Mouse (Mus musculus) heart, postnatal 36 days (tissue): ENCODE data around the gene Gm4133. TPM values are rescaled to one million over a fixed set of nuclear protein-coding genes. Genes with fewer than 3 reads are reported as not detected.
"Not testable (repeated sequence)": the region's sequence is repeated elsewhere in the genome, so short reads cannot be mapped to it uniquely, and the experiment has no call there.

Experiments used
- DNase-seq, 2 experiments: peaks; one replicate each; pipeline ENCODE4 v3.0.0; 2021 to 2022
- intact Hi-C: fragments of 180-260 bp; cut with DNase I; formaldehyde crosslinking; loops from one replicate; pipeline ENCODE4 v1.15.1; 2025
- total RNA-seq, 2 experiments: library from RNA; stranded (reverse); gene quantifications; 2 replicates each; pipeline ENCODE4 v1.2.3; 2021

Gene Gm4133
- total RNA-seq: not detected

- intact Hi-C loops, DNase-seq: not testable (repeated sequence)
Measured at GRCm38 (mm10) chr7:20333965-20334364, at the start of gene Gm4133. Gene Gm4133 (minus strand): TSS chr7:20334065.

- intact Hi-C loops, DNase-seq: not testable (repeated sequence)
Measured at GRCm38 (mm10) chr7:20375310-20375709, 41.4 kb upstream of the Gm4133 start, which contains the start of gene Gm5728. Gene Gm5728 (minus strand): TSS chr7:20375410.

Other genes starting within 250 kb of the Gm4133 start
- gene Vmn1r91, start 234.4 kb downstream of the Gm4133 start, total RNA-seq: not detected
- gene Gm16442, start 211.5 kb downstream of the Gm4133 start, total RNA-seq: not detected
- not detected for gene Vmn1r93, start 195.0 kb downstream of the Gm4133 start, total RNA-seq
- not detected for gene Vmn1r94, start 165.7 kb downstream of the Gm4133 start, total RNA-seq
- gene Vmn1r95, start 140.4 kb downstream of the Gm4133 start, total RNA-seq: not detected
- gene Gm6164, start 128.5 kb downstream of the Gm4133 start, total RNA-seq: not detected
- gene Gm4498, start 100.2 kb downstream of the Gm4133 start, total RNA-seq: not detected
- gene Gm5890, start 71.2 kb downstream of the Gm4133 start, total RNA-seq: not detected
- gene Gm5728, start 41.3 kb upstream of the Gm4133 start, total RNA-seq: not detected
- gene Vmn1r100, start 83.9 kb upstream of the Gm4133 start, total RNA-seq: not detected
- gene Vmn1r101, start 108.5 kb upstream of the Gm4133 start, total RNA-seq: not detected
- gene Gm10670, start 140.9 kb upstream of the Gm4133 start, total RNA-seq: not detected
- gene Vmn1r103, start 176.5 kb upstream of the Gm4133 start, total RNA-seq: not detected
- not detected for gene Vmn1r104, start 199.8 kb upstream of the Gm4133 start, total RNA-seq
- not detected for gene Gm5726, start 211.7 kb upstream of the Gm4133 start, total RNA-seq
- gene Gm4141, start 242.2 kb upstream of the Gm4133 start, total RNA-seq: not detected